Mouse (Mus musculus): Measurements from ENCODE around the gene Aplnr.

Aplnr gene

GRCm38 (mm10) chr2:85137601-85138140, 1.6 kb downstream of the Aplnr start:
- DNase-seq (ENCODE audit: low spot score), result no peak

GRCm38 (mm10) chr2:85138143-85138542, 2.1 kb downstream of the Aplnr start:
- no peak for DNase-seq (ENCODE audit: low spot score)

- DNase-seq (ENCODE audit: low spot score), result no peak
Observed at GRCm38 (mm10) chr2:85139393-85139792, 3.4 kb downstream of the Aplnr start.

- no peak for DNase-seq (ENCODE audit: low spot score)
Observed at GRCm38 (mm10) chr2:85139846-85140245, 3.8 kb downstream of the Aplnr start.

- no peak for DNase-seq (ENCODE audit: low spot score)
Observed at GRCm38 (mm10) chr2:85140833-85141232, 4.8 kb downstream of the Aplnr start.

GRCm38 (mm10) chr2:85144908-85145307, 8.9 kb downstream of the Aplnr start:
- no peak for DNase-seq (ENCODE audit: low spot score)

- no peak for DNase-seq (ENCODE audit: low spot score)
Observed at GRCm38 (mm10) chr2:85145346-85145745, 9.3 kb downstream of the Aplnr start.

- no peak for DNase-seq (ENCODE audit: low spot score)
Observed at GRCm38 (mm10) chr2:85147481-85147880, 11.5 kb downstream of the Aplnr start.

GRCm38 (mm10) chr2:85150373-85150772, 14.3 kb downstream of the Aplnr start:
- DNase-seq (ENCODE audit: low spot score), result no peak

- no peak for DNase-seq (ENCODE audit: low spot score)
Observed at GRCm38 (mm10) chr2:85151233-85151632, 15.2 kb downstream of the Aplnr start.

GRCm38 (mm10) chr2:85155334-85155733, 19.3 kb downstream of the Aplnr start:
- no peak for DNase-seq (ENCODE audit: low spot score)

- DNase-seq (ENCODE audit: low spot score), result no peak
Observed at GRCm38 (mm10) chr2:85156136-85156535, 20.1 kb downstream of the Aplnr start.

GRCm38 (mm10) chr2:85157382-85157781, 21.4 kb downstream of the Aplnr start:
- DNase-seq (ENCODE audit: low spot score), result no peak

- DNase-seq (ENCODE audit: low spot score), result peak; percentile 42
Observed at GRCm38 (mm10) chr2:85160901-85161637, 25.0 kb downstream of the Aplnr start.

GRCm38 (mm10) chr2:85161638-85162093, 25.6 kb downstream of the Aplnr start:
- DNase-seq (ENCODE audit: low spot score), result peak; percentile 65

GRCm38 (mm10) chr2:85163311-85164047, 27.5 kb downstream of the Aplnr start:
- peak; percentile 75 for DNase-seq (ENCODE audit: low spot score)

GRCm38 (mm10) chr2:85167624-85168023, 31.6 kb downstream of the Aplnr start:
- no peak for DNase-seq (ENCODE audit: low spot score)

- DNase-seq (ENCODE audit: low spot score), result no peak
Observed at GRCm38 (mm10) chr2:85168327-85168726, 32.3 kb downstream of the Aplnr start.

GRCm38 (mm10) chr2:85172071-85172762, 36.2 kb downstream of the Aplnr start:
- DNase-seq (ENCODE audit: low spot score), result peak; percentile 41

GRCm38 (mm10) chr2:85172763-85173103, 36.7 kb downstream of the Aplnr start:
- DNase-seq (ENCODE audit: low spot score), result peak; percentile 14

GRCm38 (mm10) chr2:85173545-85173944, 37.5 kb downstream of the Aplnr start:
- DNase-seq (ENCODE audit: low spot score), result no peak

GRCm38 (mm10) chr2:85178139-85178800, 42.2 kb downstream of the Aplnr start:
- no peak for DNase-seq (ENCODE audit: low spot score)

Data from embryo, embryonic 10.5 days (tissue).